Mouse (Mus musculus) limb, embryonic 15.5 days (tissue): Measurements from ENCODE around the gene Ilk. TPM values are rescaled to one million over a fixed set of nuclear protein-coding genes. Genes with fewer than 3 reads are reported as not detected.

Experiments
- ATAC-seq: fragments of 200-750 bp; cut with Nextera tagmentation; 2 replicates; pipeline ENCODE4 v1.8.0; 2017; ENCODE audit warnings: low read depth, moderate TSS enrichment; ENCODE audit not compliant: insufficient number of reproducible peaks, low FRiP score, low TSS enrichment
- H3K27ac ChIP-seq: fragments of 300-500 bp; sonication (generic); 2 replicates; pipeline ENCODE4 v1.5.1; 2015; ENCODE audit warnings: moderate library complexity, mild to moderate bottlenecking, inconsistent platforms
- H3K27me3 ChIP-seq: fragments of 300-500 bp; sonication (generic); 2 replicates; pipeline ENCODE4 v1.6.1; 2015; ENCODE audit warnings: inconsistent platforms
- H3K36me3 ChIP-seq: fragments of 300-500 bp; sonication (generic); 2 replicates; pipeline ENCODE4 v1.6.1; 2015; ENCODE audit warnings: inconsistent platforms
- H3K4me1 ChIP-seq: fragments of 300-500 bp; sonication (generic); 2 replicates; pipeline ENCODE4 v1.6.1; 2015; ENCODE audit warnings: inconsistent platforms
- H3K4me2 ChIP-seq: fragments of 300-500 bp; sonication (generic); 2 replicates; pipeline ENCODE4 v1.6.1; 2015; ENCODE audit warnings: mild to moderate bottlenecking, inconsistent platforms
- H3K4me3 ChIP-seq: fragments of 300-500 bp; sonication (generic); 2 replicates; pipeline ENCODE4 v1.5.1; 2015; ENCODE audit warnings: mild to moderate bottlenecking, inconsistent platforms
- H3K9ac ChIP-seq: fragments of 300-500 bp; sonication (generic); 2 replicates; pipeline ENCODE4 v1.6.1; 2015; ENCODE audit warnings: inconsistent platforms
- H3K9me3 ChIP-seq: fragments of 300-500 bp; sonication (generic); 2 replicates; pipeline ENCODE4 v1.6.1; 2016; ENCODE audit warnings: inconsistent platforms
- WGBS: fragments of 180-500 bp; shearing (Covaris S2); methylation state at CpG from one replicate; pipeline ENCODE4 v1.1.7; 2015; 5-methylcytosine and 5-hydroxymethylcytosine counted together
- polyA plus RNA-seq: library from polyadenylated mRNA; unstranded; fragments of >200 nt; fragmentation: Nextera tagmentation; extraction: Ambion mirVana; gene quantifications from 2 replicates; pipeline ENCODE4 v1.2.1, GENCODE M21; 2015

Ilk gene
- polyA plus RNA-seq, 1 experiment from 2014 or later = 327 TPM

DNA sequence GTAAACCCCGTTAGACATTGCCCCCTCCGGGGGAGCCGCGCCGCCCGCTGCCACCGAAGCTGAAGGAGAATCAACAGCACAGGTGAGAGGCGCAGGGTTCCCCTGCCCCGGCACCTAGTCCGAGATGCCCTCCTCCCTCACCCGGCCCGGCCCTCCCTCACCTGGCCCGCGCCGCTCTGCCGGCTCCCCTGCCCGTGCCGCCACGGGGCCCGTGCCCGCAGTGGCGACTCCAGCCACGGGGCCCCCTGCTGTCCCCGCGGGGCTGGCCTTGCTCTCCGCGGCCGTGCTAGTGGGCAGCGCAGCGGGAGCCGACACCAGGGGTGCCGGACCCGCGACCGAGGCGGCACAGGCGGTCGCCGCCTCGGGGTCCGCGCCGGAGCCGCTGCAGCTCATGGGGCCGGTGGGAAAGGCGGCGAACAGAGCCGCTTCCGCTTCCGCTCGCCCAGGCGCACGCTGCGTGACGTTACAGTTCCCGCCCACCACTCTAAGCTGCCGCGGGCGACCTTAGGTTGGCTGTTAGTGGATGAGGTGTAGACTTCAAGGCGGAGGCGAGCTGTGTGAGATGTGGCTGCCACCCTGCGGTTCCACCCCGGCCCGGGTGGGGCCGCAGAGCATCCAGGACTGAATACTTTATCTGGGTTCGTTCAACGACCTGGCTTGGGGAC, 7.7 kb downstream of the Ilk start, which contains the start of gene Taf10:
Gene Taf10 (minus strand): TSS at position 436 of the 665 bp plus-strand sequence.
- Histone ChIP-seq H3K9ac (peak within 1 kb of the TSS; percentile 91), H3K9me3 (no peaks in the 10 kb centered on the region), H3K4me2 (peak within 1 kb of the TSS; percentile 89), H3K27me3 (no peaks in the 10 kb centered on the region), H3K4me1 (peaks cover 20% of the 10 kb centered on the region), H3K36me3 (peaks cover 58% of the 10 kb centered on the region), H3K27ac (peak within 1 kb of the TSS; percentile 65), H3K4me3 (peak within 1 kb of the TSS; percentile 81)
- WGBS = under 1% methylated on average over 67 of the region's 67 CpGs
- ATAC-seq = peak; percentile 93

DNA sequence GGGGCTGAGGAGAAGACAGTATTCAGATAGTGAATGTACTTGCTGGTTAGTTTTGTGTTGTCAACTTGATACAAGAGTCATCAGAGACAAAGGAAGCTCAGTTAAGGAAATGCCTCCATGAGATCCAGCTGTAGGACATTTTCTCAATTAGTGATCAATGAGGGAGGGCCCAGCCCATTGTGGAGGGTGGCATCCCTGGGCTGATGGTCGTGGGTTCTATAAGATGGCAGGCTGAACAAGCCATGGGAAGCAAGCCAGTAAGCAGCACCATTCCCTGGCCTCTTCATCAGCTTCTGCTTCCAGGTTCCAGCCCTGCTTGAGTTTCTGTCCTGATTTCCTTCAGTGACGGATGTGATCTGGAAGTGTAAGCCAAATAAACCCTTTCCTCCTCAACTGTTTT, 11.4 kb downstream of the Ilk start:
- no peak overlapping the region for H3K4me3 ChIP-seq
- 80% methylated on average over 2 of the region's 2 CpGs for WGBS
- no peak for ATAC-seq
- H3K27ac ChIP-seq = no peak overlapping the region
- peaks cover 21% of the 10 kb centered on the region for H3K4me1 ChIP-seq
- H3K27me3 ChIP-seq = no peaks in the 10 kb centered on the region
- H3K4me2 ChIP-seq = no peak overlapping the region
- H3K9me3 ChIP-seq = no peaks in the 10 kb centered on the region
- H3K36me3 ChIP-seq = peaks cover 29% of the 10 kb centered on the region
- H3K9ac ChIP-seq = no peak overlapping the region

DNA sequence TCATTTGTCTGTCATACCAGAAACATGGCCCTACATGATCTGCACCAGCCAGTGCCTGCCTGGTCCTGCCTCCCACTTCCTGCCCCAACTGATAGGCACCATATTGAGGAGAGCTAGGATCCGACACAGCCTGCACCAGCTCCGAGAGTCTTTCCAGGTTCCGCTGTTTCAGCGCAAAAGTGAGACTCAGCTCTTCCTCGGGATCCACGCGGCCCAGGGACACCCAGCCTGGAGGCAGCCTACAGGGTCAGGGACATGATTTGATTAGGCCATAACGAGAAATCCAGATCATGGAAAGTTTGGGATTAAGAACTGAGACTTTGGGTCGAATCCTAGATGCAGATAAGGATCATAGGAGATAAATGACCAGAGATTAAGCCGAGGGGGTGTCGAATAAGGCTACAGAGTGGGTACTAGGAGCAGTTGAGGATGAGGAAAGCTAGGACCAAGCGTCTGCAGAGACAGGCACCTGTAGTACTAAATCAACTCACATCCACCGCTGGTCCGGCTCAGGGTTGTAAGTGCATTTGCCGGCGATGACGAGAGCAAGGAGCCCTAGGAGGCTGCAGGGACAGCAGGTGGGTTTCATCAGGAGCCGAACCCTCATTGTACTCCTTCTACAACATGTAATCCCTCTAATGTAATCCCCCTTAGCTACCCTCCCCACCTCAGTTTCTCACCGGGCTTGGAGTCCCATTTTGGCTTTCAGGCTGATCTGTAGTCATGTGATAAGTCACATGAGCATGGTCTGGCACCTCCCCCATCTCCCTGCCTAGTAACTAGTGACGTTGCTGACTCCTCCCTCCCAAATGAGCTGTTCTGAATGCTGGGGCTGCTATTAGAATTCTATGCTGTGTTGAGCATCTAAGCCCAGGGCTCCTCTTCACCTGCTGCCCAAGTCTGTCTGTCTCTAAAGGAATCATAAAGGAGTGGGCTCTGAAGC, 15.4 kb downstream of the Ilk start, which contains the start of gene Tpp1:
Gene Tpp1 (minus strand): TSS at position 745 of the 943 bp plus-strand sequence.
- 25% methylated on average over 20 of the region's 20 CpGs for WGBS
- H3K9ac ChIP-seq = peak within 1 kb of the TSS; percentile 52
- H3K4me3 ChIP-seq = peak within 1 kb of the TSS; percentile 61
- H3K9me3 ChIP-seq = no peaks in the 10 kb centered on the region
- peak within 1 kb of the TSS; percentile 69 for H3K4me2 ChIP-seq
- peaks cover 12% of the 10 kb centered on the region for H3K4me1 ChIP-seq
- no peaks in the 10 kb centered on the region for H3K27me3 ChIP-seq
- ATAC-seq = peak; percentile 82
- peak within 1 kb of the TSS; percentile 67 for H3K27ac ChIP-seq
- H3K36me3 ChIP-seq = peaks cover 57% of the 10 kb centered on the region

DNA sequence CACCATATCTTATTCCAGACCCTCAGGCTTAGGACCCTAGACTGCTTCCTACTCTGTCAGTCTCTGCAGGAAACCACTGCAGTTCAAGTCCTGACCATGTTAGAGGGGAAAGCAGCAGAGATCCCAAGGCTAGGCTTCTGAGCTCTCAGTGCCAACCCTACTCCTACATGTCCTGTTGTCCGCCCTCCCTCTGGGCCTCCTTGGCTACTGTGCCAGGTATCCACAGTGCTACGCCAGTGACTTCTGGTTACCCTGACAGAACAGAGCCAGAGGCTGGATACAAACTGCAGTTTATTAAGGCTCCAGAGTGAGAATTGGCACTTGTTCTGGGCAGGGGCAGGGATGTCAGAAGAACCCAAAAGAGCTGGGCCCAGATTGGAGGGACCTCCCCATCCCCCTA, 16.3 kb downstream of the Ilk start:
- Histone ChIP-seq H3K27me3 (no peaks in the 10 kb centered on the region), H3K27ac (no peak overlapping the region; the same call in 1 of the 2 replicates), H3K9me3 (no peaks in the 10 kb centered on the region), H3K36me3 (peaks cover 59% of the 10 kb centered on the region), H3K4me3 (no peak overlapping the region), H3K4me1 (peaks cover 12% of the 10 kb centered on the region), H3K9ac (no peak overlapping the region), H3K4me2 (no peak overlapping the region)
- ATAC-seq = no peak
- 84% methylated on average over 2 of the region's 2 CpGs for WGBS

DNA sequence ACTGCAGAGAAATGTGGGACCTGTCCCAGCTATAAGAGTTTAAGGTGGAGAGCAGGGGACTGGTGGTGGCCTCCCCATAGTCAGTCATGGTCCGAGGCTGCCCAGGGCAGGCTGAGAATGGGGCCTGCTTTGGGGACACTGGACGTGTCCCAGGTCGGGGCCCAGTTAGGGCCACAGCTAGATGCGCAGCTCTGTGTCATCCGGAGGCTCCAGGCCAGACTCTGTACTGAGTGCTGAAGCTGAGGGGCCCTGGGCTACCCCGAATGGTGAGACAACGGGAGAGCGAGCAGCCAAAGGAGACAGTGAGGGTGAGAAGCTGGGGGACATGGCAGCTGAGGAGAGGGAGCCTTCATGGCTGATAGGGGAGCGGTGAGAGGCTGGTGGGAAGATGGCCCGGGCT, 16.9 kb downstream of the Ilk start:
- no peak overlapping the region for H3K4me3 ChIP-seq
- ATAC-seq = no peak
- H3K27ac ChIP-seq = no peak overlapping the region; the same call in 1 of the 2 replicates
- 90% methylated on average over 10 of the region's 10 CpGs for WGBS
- no peak overlapping the region for H3K4me2 ChIP-seq
- H3K9me3 ChIP-seq = no peaks in the 10 kb centered on the region
- peaks cover 61% of the 10 kb centered on the region for H3K36me3 ChIP-seq
- peaks cover 12% of the 10 kb centered on the region for H3K4me1 ChIP-seq
- H3K27me3 ChIP-seq = no peaks in the 10 kb centered on the region
- no peak overlapping the region for H3K9ac ChIP-seq

DNA sequence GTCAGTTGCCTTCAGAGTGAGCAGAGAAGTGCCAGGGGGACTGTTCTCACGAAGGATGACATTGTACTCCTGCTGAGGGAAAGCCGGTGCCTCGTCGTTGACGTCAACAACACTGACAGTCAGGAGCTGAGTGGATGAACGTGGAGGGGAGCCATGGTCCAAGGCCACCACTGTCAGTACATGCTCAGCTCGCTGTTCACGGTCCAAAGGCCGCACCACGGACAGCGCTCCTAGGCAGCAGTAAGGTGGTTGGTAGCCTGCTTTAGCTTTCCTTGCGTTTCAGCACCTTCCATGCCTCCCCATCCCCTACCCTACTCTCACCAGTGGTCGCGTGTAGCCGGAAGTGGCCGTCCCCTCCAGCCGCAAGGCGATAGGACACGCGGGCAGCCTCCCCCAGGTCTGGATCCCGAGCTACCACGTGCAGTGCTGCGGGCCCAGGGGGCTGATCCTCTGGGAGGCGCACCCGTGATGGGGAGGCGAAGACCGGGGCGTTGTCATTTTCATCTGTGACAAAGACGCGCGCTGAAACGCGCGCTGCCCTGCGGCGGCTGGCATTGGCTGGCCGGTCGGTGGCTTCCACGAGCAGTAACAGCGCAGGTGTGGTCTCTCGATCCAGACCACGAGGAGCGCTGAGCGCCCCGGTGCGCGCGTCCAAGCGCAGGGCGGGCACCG, 25.6 kb downstream of the Ilk start:
- Histone ChIP-seq H3K4me1 (peaks cover 7% of the 10 kb centered on the region), H3K4me2 (peak overlapping the region; percentile 39), H3K36me3 (peaks cover 87% of the 10 kb centered on the region), H3K27me3 (no peaks in the 10 kb centered on the region), H3K9me3 (no peaks in the 10 kb centered on the region), H3K9ac (no peak overlapping the region), H3K27ac (no peak overlapping the region), H3K4me3 (peak overlapping the region; percentile 20)
- ATAC-seq = no peak
- WGBS = 40% methylated on average over 51 of the region's 51 CpGs

DNA sequence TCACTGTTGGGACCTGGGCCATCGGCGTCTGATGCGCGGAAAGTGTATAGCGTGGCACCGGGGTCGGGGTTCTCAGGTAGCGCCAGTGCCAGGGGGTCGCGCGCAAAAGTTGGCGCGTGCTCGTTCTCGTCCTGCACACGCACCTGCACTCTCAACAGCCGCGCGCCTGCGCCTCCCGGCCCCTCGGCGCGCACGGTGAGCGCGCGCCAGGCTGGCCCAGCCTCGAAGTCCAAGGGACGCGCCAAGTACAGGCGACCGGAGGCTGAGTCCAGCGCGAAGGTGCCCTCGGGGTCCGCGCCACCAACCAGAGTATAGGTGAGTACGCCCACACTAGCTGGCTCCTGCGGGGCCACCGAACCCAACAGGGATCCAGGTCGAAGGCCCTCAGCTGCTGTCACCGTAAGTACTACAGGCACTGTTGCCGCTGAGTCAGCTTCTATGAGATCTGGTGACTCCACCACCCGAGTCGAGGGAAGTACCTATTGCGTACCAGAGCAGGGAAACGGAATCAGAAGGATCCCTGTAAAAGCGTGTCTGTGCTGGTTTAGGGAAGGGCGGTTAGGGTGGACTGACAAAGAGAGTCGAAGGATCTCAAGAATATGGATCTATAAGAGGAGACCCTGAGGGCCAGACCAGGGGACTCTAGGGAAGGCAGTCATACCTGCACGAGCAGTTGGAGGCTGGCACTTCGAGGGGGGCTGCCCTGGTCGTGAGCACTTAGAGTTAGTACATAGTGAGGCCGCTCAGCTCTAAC, 26.3 kb downstream of the Ilk start:
- 0 out of 2 replicates have a peak, but pooled peaks have one; percentile 27 for ATAC-seq
- Histone ChIP-seq H3K27ac (no peak overlapping the region), H3K4me1 (peaks cover 9% of the 10 kb centered on the region), H3K9ac (no peak overlapping the region), H3K27me3 (no peaks in the 10 kb centered on the region), H3K4me2 (peak overlapping the region; percentile 39), H3K4me3 (peak overlapping the region; percentile 20), H3K9me3 (no peaks in the 10 kb centered on the region), H3K36me3 (peaks cover 82% of the 10 kb centered on the region)
- WGBS = 39% methylated on average over 55 of the region's 55 CpGs

DNA sequence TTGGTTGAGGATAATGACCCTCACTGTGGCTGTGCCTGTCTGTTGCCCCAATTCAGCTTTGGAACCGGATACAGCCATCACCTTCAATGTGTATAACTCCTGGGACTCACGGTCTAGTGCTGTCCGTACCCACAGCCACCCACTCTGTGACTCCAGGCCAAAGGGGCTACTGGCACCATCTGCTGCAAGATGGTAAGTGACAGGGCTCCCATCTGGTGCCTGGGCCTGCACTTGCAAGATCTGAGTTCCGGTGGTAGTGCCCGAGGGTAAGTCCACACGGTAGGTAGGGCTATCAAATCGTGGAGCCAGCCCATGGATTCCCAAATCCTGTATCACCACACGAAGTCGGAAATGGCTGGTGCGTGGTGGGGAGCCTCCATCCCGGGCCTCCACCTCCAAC, 27.9 kb downstream of the Ilk start:
- Histone ChIP-seq H3K4me3 (no peak overlapping the region), H3K27me3 (no peaks in the 10 kb centered on the region)
- 90% methylated on average over 11 of the region's 11 CpGs for WGBS

DNA sequence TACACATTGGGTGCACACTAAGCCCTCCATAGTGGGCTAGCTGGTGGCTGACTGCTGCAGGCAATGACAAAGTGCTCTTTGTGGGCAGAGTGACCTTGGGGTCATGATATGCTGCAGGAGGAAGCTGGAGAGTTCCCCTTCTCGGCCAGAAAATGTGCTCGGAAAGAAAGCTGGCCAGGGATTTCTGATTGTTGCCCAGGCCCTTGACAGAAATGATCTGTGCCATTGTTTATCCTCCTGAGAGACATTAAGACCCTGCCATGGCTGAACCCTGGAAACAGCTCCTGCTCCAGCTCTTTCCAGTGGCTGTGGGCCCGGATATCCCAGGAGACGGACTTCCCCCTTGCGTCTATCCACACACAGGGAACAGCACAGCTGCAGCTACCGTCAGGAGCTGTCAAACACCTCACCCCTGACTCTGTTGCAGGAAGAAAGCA, 31.4 kb downstream of the Ilk start:
- Histone ChIP-seq H3K4me2 (no peak overlapping the region), H3K4me3 (no peak overlapping the region), H3K9me3 (no peaks in the 10 kb centered on the region), H3K27me3 (no peaks in the 10 kb centered on the region), H3K36me3 (peaks cover 75% of the 10 kb centered on the region), H3K9ac (no peak overlapping the region), H3K4me1 (peaks cover 19% of the 10 kb centered on the region), H3K27ac (peak overlapping the region; percentile 61)
- 27% methylated on average over 6 of the region's 6 CpGs for WGBS
- ATAC-seq = no peak

More for the DNA sequence above, 27.9 kb downstream of the Ilk start:
- Histone ChIP-seq H3K36me3 (peaks cover 72% of the 10 kb centered on the region), H3K9ac (no peak overlapping the region), H3K9me3 (no peaks in the 10 kb centered on the region), H3K27ac (no peak overlapping the region), H3K4me2 (no peak overlapping the region), H3K4me1 (peaks cover 21% of the 10 kb centered on the region)
- no peak for ATAC-seq

DNA sequence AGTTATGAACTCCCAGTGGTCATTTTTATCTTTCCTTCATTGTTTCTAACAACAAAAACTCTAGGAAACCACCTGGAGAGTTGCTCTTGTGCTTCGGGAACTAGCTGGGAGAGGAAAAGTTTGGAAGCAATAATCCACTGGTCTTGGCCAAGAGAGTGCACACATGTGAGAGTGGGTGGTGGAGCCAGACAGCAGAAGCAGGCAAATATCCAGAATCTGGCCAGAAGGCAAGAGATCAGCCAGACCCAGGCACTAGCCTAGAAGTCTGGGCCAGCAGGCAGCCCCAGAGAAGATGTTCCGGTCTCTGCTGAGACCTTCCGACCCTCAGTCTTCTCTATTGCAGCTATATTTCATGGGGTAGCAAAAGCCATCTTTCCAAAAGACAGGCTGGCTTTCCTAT, 33.6 kb downstream of the Ilk start:
- Histone ChIP-seq H3K27me3 (no peaks in the 10 kb centered on the region), H3K4me1 (peaks cover 27% of the 10 kb centered on the region), H3K9ac (no peak overlapping the region), H3K4me3 (no peak overlapping the region), H3K36me3 (peaks cover 58% of the 10 kb centered on the region), H3K4me2 (no peak overlapping the region), H3K27ac (0 out of 2 replicates have a peak overlapping the region, but pooled peaks have one; percentile 47), H3K9me3 (no peaks in the 10 kb centered on the region)
- 76% methylated on average over 3 of the region's 3 CpGs for WGBS
- no peak for ATAC-seq

DNA sequence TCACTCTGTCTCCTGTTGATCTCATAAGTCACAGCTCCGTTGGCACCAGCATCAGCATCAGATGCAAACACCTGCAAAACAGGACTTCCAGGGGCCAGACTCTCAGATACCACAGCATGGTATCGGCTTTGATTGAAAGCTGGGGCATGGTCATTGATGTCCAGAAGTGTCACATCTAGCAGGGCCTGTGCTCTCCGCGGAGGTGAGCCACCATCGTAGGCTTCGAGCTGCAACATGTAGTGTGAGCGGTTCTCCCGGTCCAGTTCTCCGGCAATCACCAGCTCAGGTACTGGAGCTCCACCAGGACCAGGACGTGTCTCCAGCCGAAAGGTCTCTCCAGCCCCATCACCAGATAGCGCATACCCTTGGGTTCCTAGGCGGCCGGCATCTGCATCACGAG, 35.9 kb downstream of the Ilk start:
- no peak for ATAC-seq
- Histone ChIP-seq H3K4me2 (no peak overlapping the region), H3K27me3 (no peaks in the 10 kb centered on the region), H3K9ac (no peak overlapping the region), H3K4me3 (no peak overlapping the region), H3K4me1 (peaks cover 31% of the 10 kb centered on the region), H3K36me3 (peaks cover 48% of the 10 kb centered on the region), H3K27ac (no peak overlapping the region), H3K9me3 (no peaks in the 10 kb centered on the region)
- WGBS = 96% methylated on average over 15 of the region's 15 CpGs
